Mouse (Mus musculus) G1E (cell line): ENCODE data around the gene Prrx1.

Experiments used
- CTCF ChIP-seq: IDR thresholded peaks from 2 replicates; pipeline ENCODE4 v1.5.1; 2012; ENCODE audit warnings: low read depth, low read length, inconsistent platforms, mixed read lengths
- GATA1 ChIP-seq: IDR thresholded peaks from 2 replicates; pipeline ENCODE4 v1.6.1; 2012; ENCODE audit warnings: borderline replicate concordance, low read length, inconsistent platforms, mixed read lengths

DNA sequence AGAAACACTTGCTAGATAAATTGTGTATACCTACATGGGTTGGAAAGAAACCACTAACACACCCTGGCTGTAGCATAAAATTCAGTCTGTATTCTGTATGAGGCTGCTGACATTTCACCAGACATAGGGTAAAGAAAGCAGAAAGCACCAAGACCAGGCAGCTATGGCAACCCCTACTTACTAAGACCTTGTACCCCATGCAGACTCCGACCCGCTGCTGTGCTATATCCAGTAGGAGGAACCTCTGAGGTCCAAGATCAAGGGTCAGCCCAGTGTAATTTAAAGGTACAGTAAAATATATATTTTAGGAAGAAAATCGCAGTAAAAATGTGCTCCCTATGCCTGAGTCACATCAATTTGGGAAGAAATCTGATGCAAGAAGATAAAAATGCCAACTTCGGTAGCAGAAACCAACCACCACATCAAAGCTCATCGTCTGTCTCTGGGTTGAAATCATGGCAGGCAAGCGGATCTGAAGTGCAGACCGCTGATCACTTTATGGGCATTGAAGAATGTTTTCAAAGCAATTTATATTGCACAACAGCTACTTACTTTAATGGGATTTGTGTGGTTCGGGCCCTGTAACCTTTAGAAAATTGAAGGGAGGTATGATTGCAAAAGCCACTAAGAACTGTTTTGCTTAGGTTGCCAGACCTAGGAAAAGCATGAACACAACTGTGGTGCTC is 46.5 kb downstream of the Prrx1 start:
- TF ChIP-seq CTCF = no peak
- TF ChIP-seq GATA1 = no peak
